Mouse (Mus musculus): Measurements from ENCODE around the gene S100a8. TPM values are rescaled to one million over a fixed set of nuclear protein-coding genes. Genes with fewer than 3 reads are reported as not detected.

The S100a8 gene
- polyA plus RNA-seq, 1 experiment from 2014 or later = 117 TPM

GRCm38 (mm10) chr3:90648981-90649380 is 19.8 kb upstream of the S100a8 start:
- Histone ChIP-seq H3K36me3 (ENCODE audit: inconsistent target) (no peaks in the 10 kb centered on the region), H3K4me3 (ENCODE audit: inconsistent target) (no peak overlapping the region), H3K27ac (no peak overlapping the region), H3K79me2 (ENCODE audit: inconsistent target) (no peaks in the 10 kb centered on the region)

GRCm38 (mm10) chr3:90649832-90650231 is 18.9 kb upstream of the S100a8 start:
- Histone ChIP-seq H3K27ac (no peak overlapping the region), H3K4me3 (ENCODE audit: inconsistent target) (no peak overlapping the region), H3K36me3 (ENCODE audit: inconsistent target) (no peaks in the 10 kb centered on the region), H3K79me2 (ENCODE audit: inconsistent target) (no peaks in the 10 kb centered on the region)
- 96% methylated on average over 2 of the region's 2 CpGs for WGBS (ENCODE audit: missing documents)

- Histone ChIP-seq H3K36me3 (ENCODE audit: inconsistent target) (no peaks in the 10 kb centered on the region), H3K79me2 (ENCODE audit: inconsistent target) (no peaks in the 10 kb centered on the region), H3K4me3 (ENCODE audit: inconsistent target) (no peak overlapping the region), H3K27ac (no peak overlapping the region)
- 40% methylated on average over 5 of the region's 5 CpGs for WGBS (ENCODE audit: missing documents)
Observed at GRCm38 (mm10) chr3:90652878-90653508, 15.8 kb upstream of the S100a8 start.

GRCm38 (mm10) chr3:90653717-90654116 is 15.1 kb upstream of the S100a8 start, which contains the start of gene S100a7a:
S100a7a (plus strand) TSS chr3:90654017.
- H3K27ac ChIP-seq = no peak within 1 kb of the TSS
- H3K79me2 ChIP-seq (ENCODE audit: inconsistent target) = no peaks in the 10 kb centered on the region
- no peaks in the 10 kb centered on the region for H3K36me3 ChIP-seq (ENCODE audit: inconsistent target)
- no peak within 1 kb of the TSS for H3K4me3 ChIP-seq (ENCODE audit: inconsistent target)

GRCm38 (mm10) chr3:90657405-90657804 is 11.4 kb upstream of the S100a8 start:
- 59% methylated on average over 4 of the region's 4 CpGs for WGBS (ENCODE audit: missing documents)
- Histone ChIP-seq H3K27ac (no peak overlapping the region), H3K4me3 (ENCODE audit: inconsistent target) (no peak overlapping the region), H3K79me2 (ENCODE audit: inconsistent target) (no peaks in the 10 kb centered on the region), H3K36me3 (ENCODE audit: inconsistent target) (no peaks in the 10 kb centered on the region)

- Histone ChIP-seq H3K36me3 (ENCODE audit: inconsistent target) (no peaks in the 10 kb centered on the region), H3K79me2 (ENCODE audit: inconsistent target) (no peaks in the 10 kb centered on the region), H3K4me3 (ENCODE audit: inconsistent target) (no peak overlapping the region), H3K27ac (no peak overlapping the region)
Observed at GRCm38 (mm10) chr3:90659364-90660044, 9.3 kb upstream of the S100a8 start.

GRCm38 (mm10) chr3:90664219-90664618 is 4.6 kb upstream of the S100a8 start:
- Histone ChIP-seq H3K4me3 (ENCODE audit: inconsistent target) (no peak overlapping the region), H3K27ac (no peak overlapping the region), H3K36me3 (ENCODE audit: inconsistent target) (no peaks in the 10 kb centered on the region), H3K79me2 (ENCODE audit: inconsistent target) (no peaks in the 10 kb centered on the region)
- 88% methylated on average over 2 of the region's 2 CpGs for WGBS (ENCODE audit: missing documents)

- Histone ChIP-seq H3K36me3 (ENCODE audit: inconsistent target) (no peaks in the 10 kb centered on the region), H3K27ac (no peak overlapping the region), H3K79me2 (ENCODE audit: inconsistent target) (no peaks in the 10 kb centered on the region), H3K4me3 (ENCODE audit: inconsistent target) (no peak overlapping the region)
- WGBS (ENCODE audit: missing documents) = 13% methylated on average over 3 of the region's 3 CpGs
Observed at GRCm38 (mm10) chr3:90678656-90679055, 9.9 kb downstream of the S100a8 start.

GRCm38 (mm10) chr3:90683929-90684328 is 15.2 kb downstream of the S100a8 start:
- WGBS (ENCODE audit: missing documents) = 92% methylated on average over 3 of the region's 3 CpGs
- H3K4me3 ChIP-seq (ENCODE audit: inconsistent target) = no peak overlapping the region
- no peaks in the 10 kb centered on the region for H3K36me3 ChIP-seq (ENCODE audit: inconsistent target)
- H3K79me2 ChIP-seq (ENCODE audit: inconsistent target) = no peaks in the 10 kb centered on the region
- no peak overlapping the region for H3K27ac ChIP-seq

GRCm38 (mm10) chr3:90686835-90687234 is 18.1 kb downstream of the S100a8 start:
- Histone ChIP-seq H3K36me3 (ENCODE audit: inconsistent target) (no peaks in the 10 kb centered on the region), H3K79me2 (ENCODE audit: inconsistent target) (no peaks in the 10 kb centered on the region), H3K27ac (no peak overlapping the region), H3K4me3 (ENCODE audit: inconsistent target) (no peak overlapping the region)
- WGBS (ENCODE audit: missing documents) = 19% methylated on average over 2 of the region's 2 CpGs

- Histone ChIP-seq H3K79me2 (ENCODE audit: inconsistent target) (no peaks in the 10 kb centered on the region), H3K36me3 (ENCODE audit: inconsistent target) (no peaks in the 10 kb centered on the region), H3K4me3 (ENCODE audit: inconsistent target) (no peak overlapping the region), H3K27ac (no peak overlapping the region)
- WGBS (ENCODE audit: missing documents) = 38% methylated on average over 2 of the region's 2 CpGs
Observed at GRCm38 (mm10) chr3:90693496-90693895, 24.7 kb downstream of the S100a8 start.

GRCm38 (mm10) chr3:90695613-90696012 is 26.8 kb downstream of the S100a8 start, which contains the start of gene S100a9:
S100a9 (minus strand) TSS chr3:90695721.
- Histone ChIP-seq H3K36me3 (ENCODE audit: inconsistent target) (no peaks in the 10 kb centered on the region), H3K27ac (no peak within 1 kb of the TSS), H3K79me2 (ENCODE audit: inconsistent target) (no peaks in the 10 kb centered on the region), H3K4me3 (ENCODE audit: inconsistent target) (no peak within 1 kb of the TSS)
- WGBS (ENCODE audit: missing documents) = 49% methylated on average over 3 of the region's 3 CpGs

GRCm38 (mm10) chr3:90702244-90702643 is 33.5 kb downstream of the S100a8 start:
- no peaks in the 10 kb centered on the region for H3K36me3 ChIP-seq (ENCODE audit: inconsistent target)

GRCm38 (mm10) chr3:90708523-90709202 is 39.9 kb downstream of the S100a8 start:
- WGBS (ENCODE audit: missing documents) = 10% methylated on average over 4 of the region's 4 CpGs
- no peaks in the 10 kb centered on the region for H3K79me2 ChIP-seq (ENCODE audit: inconsistent target)
- H3K27ac ChIP-seq = no peak overlapping the region
- H3K4me3 ChIP-seq (ENCODE audit: inconsistent target) = no peak overlapping the region
- no peaks in the 10 kb centered on the region for H3K36me3 ChIP-seq (ENCODE audit: inconsistent target)

More at GRCm38 (mm10) chr3:90702244-90702643, 33.5 kb downstream of the S100a8 start:
- WGBS (ENCODE audit: missing documents) = 89% methylated on average over 2 of the region's 2 CpGs
- Histone ChIP-seq H3K27ac (no peak overlapping the region), H3K4me3 (ENCODE audit: inconsistent target) (no peak overlapping the region), H3K79me2 (ENCODE audit: inconsistent target) (no peaks in the 10 kb centered on the region)

Measured in macrophage (primary cell).